Mouse (Mus musculus): ENCODE measurements around the gene Htr5b. TPM values are rescaled to one million over a fixed set of nuclear protein-coding genes. Genes with fewer than 3 reads are reported as not detected.

The Htr5b gene
- total and polyA plus RNA-seq, 2 experiments, result not detected

DNA sequence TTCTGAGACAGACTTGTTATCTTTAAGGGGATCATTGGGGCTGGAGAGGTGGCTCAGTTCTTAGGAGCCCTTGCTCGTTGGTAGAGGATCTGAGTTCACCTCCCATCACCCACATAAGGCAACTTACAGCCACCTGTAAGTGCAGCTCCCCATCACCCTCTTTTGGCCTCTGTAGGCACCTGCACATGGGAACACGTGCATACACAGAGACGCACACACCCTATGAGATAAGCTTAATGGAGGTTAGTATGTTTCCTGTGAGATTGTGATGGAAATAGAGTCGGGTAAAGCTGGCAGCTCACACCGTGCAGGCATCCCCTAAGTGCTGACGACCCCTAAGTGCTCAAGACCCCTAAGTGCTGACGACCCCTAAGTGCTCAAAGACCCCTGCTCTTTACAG is 3.2 kb upstream of the Htr5b start:
- DNase-seq (ENCODE audit: extremely low read depth, low read depth, low spot score), result no peak
- Histone ChIP-seq H3K27me3 (ENCODE audit: control insufficient read depth, insufficient read depth, low read length) (0 out of 2 replicates have a peak, but pooled peaks cover 5% of the 10 kb centered on the region), H3K27ac (replicated peaks; ENCODE audit: insufficient read depth, low read depth, low read length) (no peak overlapping the region), H3K4me3 (ENCODE audit: insufficient read depth, low read depth, low read length) (no peak overlapping the region), H3K36me3 (ENCODE audit: control insufficient read depth, insufficient read depth, low read length) (no peaks in the 10 kb centered on the region), H3K79me2 (ENCODE audit: control insufficient read depth, insufficient read depth, low read length) (no peaks in the 10 kb centered on the region), H3K4me1 (ENCODE audit: control insufficient read depth, insufficient read depth, low read length) (no peaks in the 10 kb centered on the region), H3K9ac (ENCODE audit: low read depth, low read length) (no peak overlapping the region)
- WGBS, result 65% methylated on average over 7 of the region's 7 CpGs
- TF ChIP-seq CTCF (IDR thresholded peaks at IDR 0.05; ENCODE audit: low read depth, low read length), result no peak
- TF ChIP-seq POLR2A (IDR thresholded peaks at IDR 0.05; ENCODE audit: extremely low read depth, insufficient read depth, low read length), result no peak

DNA sequence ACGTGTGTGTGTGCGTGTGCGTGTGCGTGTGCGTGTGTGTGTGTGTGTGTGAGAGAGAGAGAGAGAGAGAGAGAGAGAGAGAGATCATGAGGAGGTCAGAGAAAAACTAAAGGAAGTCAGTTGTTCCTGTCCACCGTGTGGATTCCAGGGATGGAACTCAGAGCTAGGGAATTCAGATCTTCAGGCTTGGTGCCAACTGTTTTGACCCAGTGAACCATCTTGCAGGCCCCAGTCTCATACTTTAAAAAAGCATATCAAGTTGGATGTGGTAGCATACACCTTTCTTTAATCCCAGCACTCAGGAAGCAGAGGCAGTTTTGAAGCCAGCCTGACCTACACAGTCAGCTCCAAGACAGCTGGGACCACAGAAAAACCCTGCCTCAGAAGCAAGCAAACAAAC is 1.0 kb upstream of the Htr5b start:
- Histone ChIP-seq H3K4me3 (ENCODE audit: insufficient read depth, low read depth, low read length) (no peak overlapping the region), H3K27ac (replicated peaks; ENCODE audit: insufficient read depth, low read depth, low read length) (no peak overlapping the region), H3K9ac (ENCODE audit: low read depth, low read length) (no peak overlapping the region), H3K27me3 (ENCODE audit: control insufficient read depth, insufficient read depth, low read length) (peaks cover 5% of the 10 kb centered on the region; the same call in 1 of the 2 replicates), H3K4me1 (ENCODE audit: control insufficient read depth, insufficient read depth, low read length) (no peaks in the 10 kb centered on the region), H3K79me2 (ENCODE audit: control insufficient read depth, insufficient read depth, low read length) (no peaks in the 10 kb centered on the region), H3K36me3 (ENCODE audit: control insufficient read depth, insufficient read depth, low read length) (no peaks in the 10 kb centered on the region)
- DNase-seq (ENCODE audit: extremely low read depth, low read depth, low spot score), result no peak
- WGBS, result 78% methylated on average over 6 of the region's 6 CpGs
- no peak for TF ChIP-seq CTCF (IDR thresholded peaks at IDR 0.05; ENCODE audit: low read depth, low read length)
- no peak for TF ChIP-seq POLR2A (IDR thresholded peaks at IDR 0.05; ENCODE audit: extremely low read depth, insufficient read depth, low read length)

DNA sequence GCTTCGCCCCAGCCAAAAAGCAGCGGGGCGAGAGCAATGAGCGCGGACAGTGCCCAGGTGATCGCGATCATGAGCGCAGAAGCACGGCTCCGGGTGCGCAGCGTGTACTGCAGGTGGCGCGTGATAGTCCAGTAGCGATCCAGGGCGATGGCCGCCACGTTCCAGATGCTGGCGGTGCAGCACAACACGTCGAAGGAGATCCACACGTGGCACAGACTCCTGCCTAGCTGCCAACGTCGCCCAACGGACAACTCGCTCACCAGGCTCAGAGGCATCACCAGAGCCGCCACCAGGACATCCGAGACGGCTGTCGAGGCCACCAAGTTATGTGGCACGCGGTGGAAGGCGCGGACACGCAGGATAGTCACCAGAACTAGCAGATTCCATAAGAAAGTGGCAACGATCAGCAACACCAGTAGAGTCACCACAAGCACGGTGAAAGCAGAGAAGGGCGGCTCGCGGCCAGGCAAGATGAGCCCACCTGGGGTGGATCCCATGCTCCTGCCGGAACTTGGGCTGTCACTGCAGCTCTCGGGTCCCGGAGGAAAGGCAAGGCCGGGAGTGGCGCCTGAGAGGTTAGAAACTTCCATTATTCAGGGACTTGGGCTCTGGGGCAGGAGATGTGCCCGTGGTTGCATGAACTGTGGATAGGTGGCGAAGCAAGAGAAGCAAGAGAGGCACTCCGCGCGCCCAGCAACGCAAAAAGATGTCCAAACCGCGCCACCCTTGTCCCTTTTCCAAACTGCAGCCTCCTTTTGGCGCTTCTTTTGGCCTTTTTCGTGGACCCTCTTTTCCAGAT is 466 bp downstream of the Htr5b start:
- WGBS, result 10% methylated on average over 55 of the region's 55 CpGs
- TF ChIP-seq POLR2A (IDR thresholded peaks at IDR 0.05; ENCODE audit: extremely low read depth, insufficient read depth, low read length), result no peak
- TF ChIP-seq CTCF (IDR thresholded peaks at IDR 0.05; ENCODE audit: low read depth, low read length), result no peak
- no peak for DNase-seq (ENCODE audit: extremely low read depth, low read depth, low spot score)

DNA sequence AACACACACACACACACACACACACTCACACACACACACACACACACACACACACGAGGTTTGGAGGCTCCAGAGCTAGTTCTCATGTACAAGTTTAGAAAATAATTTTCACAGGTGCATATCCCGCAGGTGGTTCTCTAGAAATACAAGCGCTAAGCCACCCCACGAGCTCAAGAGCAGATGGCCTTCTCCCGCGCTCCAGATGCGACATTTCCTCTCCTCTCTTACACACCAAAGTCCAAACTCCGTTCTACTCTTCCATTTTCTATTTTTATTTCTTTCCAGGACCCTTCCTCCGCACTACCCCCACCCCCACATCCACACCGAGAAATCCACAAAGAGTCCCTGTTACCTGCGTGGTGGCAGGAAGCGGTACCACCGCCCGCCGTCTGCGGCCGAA is 1.2 kb downstream of the Htr5b start:
- no peak for TF ChIP-seq POLR2A (IDR thresholded peaks at IDR 0.05; ENCODE audit: extremely low read depth, insufficient read depth, low read length)
- TF ChIP-seq CTCF (IDR thresholded peaks at IDR 0.05; ENCODE audit: low read depth, low read length), result no peak
- H3K36me3 ChIP-seq (ENCODE audit: control insufficient read depth, insufficient read depth, low read length), result no peaks in the 10 kb centered on the region
- H3K27ac ChIP-seq (replicated peaks; ENCODE audit: insufficient read depth, low read depth, low read length), result no peak overlapping the region
- no peak overlapping the region for H3K9ac ChIP-seq (ENCODE audit: low read depth, low read length)
- no peak for DNase-seq (ENCODE audit: extremely low read depth, low read depth, low spot score)
- no peak overlapping the region for H3K4me3 ChIP-seq (ENCODE audit: insufficient read depth, low read depth, low read length)
- no peaks in the 10 kb centered on the region for H3K79me2 ChIP-seq (ENCODE audit: control insufficient read depth, insufficient read depth, low read length)
- WGBS, result 43% methylated on average over 17 of the region's 17 CpGs
- peaks cover 5% of the 10 kb centered on the region; the same call in 1 of the 2 replicates for H3K27me3 ChIP-seq (ENCODE audit: control insufficient read depth, insufficient read depth, low read length)
- H3K4me1 ChIP-seq (ENCODE audit: control insufficient read depth, insufficient read depth, low read length), result no peaks in the 10 kb centered on the region

More for the DNA sequence above, 466 bp downstream of the Htr5b start:
- Histone ChIP-seq H3K4me1 (ENCODE audit: control insufficient read depth, insufficient read depth, low read length) (no peaks in the 10 kb centered on the region), H3K36me3 (ENCODE audit: control insufficient read depth, insufficient read depth, low read length) (no peaks in the 10 kb centered on the region), H3K9ac (ENCODE audit: low read depth, low read length) (no peak overlapping the region), H3K27me3 (ENCODE audit: control insufficient read depth, insufficient read depth, low read length) (peaks cover 5% of the 10 kb centered on the region; the same call in 1 of the 2 replicates), H3K4me3 (ENCODE audit: insufficient read depth, low read depth, low read length) (no peak overlapping the region), H3K79me2 (ENCODE audit: control insufficient read depth, insufficient read depth, low read length) (no peaks in the 10 kb centered on the region), H3K27ac (replicated peaks; ENCODE audit: insufficient read depth, low read depth, low read length) (no peak overlapping the region)

DNA sequence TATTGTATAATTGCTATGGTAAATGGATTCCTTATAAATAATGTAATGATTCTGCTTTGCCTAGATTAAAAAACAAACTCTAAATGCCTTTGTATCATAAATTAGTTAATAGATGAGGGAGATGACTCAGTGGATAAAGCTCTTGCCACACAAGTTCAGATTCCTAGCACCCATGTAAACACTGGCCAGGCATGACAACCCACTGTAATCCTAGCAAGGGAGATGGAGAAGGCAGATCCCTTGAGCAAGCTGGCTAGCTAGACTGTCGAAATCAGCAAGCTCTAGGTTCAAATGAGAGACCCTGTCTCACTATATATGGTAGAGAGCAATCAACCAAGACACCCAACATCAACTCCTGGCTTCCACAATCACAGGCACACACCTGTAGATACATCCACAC is 9.7 kb downstream of the Htr5b start:
- Histone ChIP-seq H3K9ac (ENCODE audit: low read depth, low read length) (no peak overlapping the region), H3K27ac (replicated peaks; ENCODE audit: insufficient read depth, low read depth, low read length) (no peak overlapping the region), H3K36me3 (ENCODE audit: control insufficient read depth, insufficient read depth, low read length) (no peaks in the 10 kb centered on the region), H3K4me3 (ENCODE audit: insufficient read depth, low read depth, low read length) (no peak overlapping the region), H3K27me3 (ENCODE audit: control insufficient read depth, insufficient read depth, low read length) (no peaks in the 10 kb centered on the region), H3K79me2 (ENCODE audit: control insufficient read depth, insufficient read depth, low read length) (no peaks in the 10 kb centered on the region), H3K4me1 (ENCODE audit: control insufficient read depth, insufficient read depth, low read length) (no peaks in the 10 kb centered on the region)
- WGBS, result 45% methylated on average over 1 of the region's 1 CpGs
- DNase-seq (ENCODE audit: extremely low read depth, low read depth, low spot score), result no peak
- TF ChIP-seq CTCF (IDR thresholded peaks at IDR 0.05; ENCODE audit: low read depth, low read length) (no peak), POLR2A (IDR thresholded peaks at IDR 0.05; ENCODE audit: extremely low read depth, insufficient read depth, low read length) (no peak)

DNA sequence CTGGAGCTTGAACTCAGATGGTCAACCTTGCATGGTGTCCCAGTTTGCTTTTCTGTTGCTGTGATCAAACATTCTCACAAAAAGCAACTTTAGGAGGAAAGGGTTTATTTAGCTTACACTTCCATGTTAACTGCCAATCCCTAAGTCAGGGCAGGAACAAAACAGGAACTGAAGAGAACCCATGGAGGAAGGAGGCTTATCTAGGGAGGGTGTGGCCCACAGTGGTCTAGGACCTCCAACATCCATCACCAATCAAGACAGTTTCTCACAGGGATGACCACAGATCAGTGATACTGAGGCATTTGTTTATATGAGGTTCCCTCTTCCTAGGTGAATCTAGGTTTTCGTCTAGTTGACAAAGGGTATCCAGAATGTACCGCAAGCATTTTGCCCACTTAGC is 16.3 kb downstream of the Htr5b start:
- no peaks in the 10 kb centered on the region for H3K36me3 ChIP-seq (ENCODE audit: control insufficient read depth, insufficient read depth, low read length)
- no peak overlapping the region for H3K9ac ChIP-seq (ENCODE audit: low read depth, low read length)
- H3K27me3 ChIP-seq (ENCODE audit: control insufficient read depth, insufficient read depth, low read length), result no peaks in the 10 kb centered on the region
- H3K4me3 ChIP-seq (ENCODE audit: insufficient read depth, low read depth, low read length), result no peak overlapping the region
- H3K4me1 ChIP-seq (ENCODE audit: control insufficient read depth, insufficient read depth, low read length), result no peaks in the 10 kb centered on the region
- no peak for TF ChIP-seq POLR2A (IDR thresholded peaks at IDR 0.05; ENCODE audit: extremely low read depth, insufficient read depth, low read length)
- TF ChIP-seq CTCF (IDR thresholded peaks at IDR 0.05; ENCODE audit: low read depth, low read length), result no peak
- 86% methylated on average over 2 of the region's 2 CpGs for WGBS
- DNase-seq (ENCODE audit: extremely low read depth, low read depth, low spot score), result no peak
- no peak overlapping the region for H3K27ac ChIP-seq (replicated peaks; ENCODE audit: insufficient read depth, low read depth, low read length)
- no peaks in the 10 kb centered on the region for H3K79me2 ChIP-seq (ENCODE audit: control insufficient read depth, insufficient read depth, low read length)

All from liver, adult 2 months (tissue).